Mouse (Mus musculus) fat pad, adult 2 months (tissue): ENCODE results near the gene Coq8b.

Experiments
- DNase-seq: peaks from one replicate; pipeline ENCODE4 v3.0.0-alpha.2; 2011; ENCODE audit warnings: low read depth, low spot score; ENCODE audit errors: extremely low read depth

The Coq8b gene

DNA sequence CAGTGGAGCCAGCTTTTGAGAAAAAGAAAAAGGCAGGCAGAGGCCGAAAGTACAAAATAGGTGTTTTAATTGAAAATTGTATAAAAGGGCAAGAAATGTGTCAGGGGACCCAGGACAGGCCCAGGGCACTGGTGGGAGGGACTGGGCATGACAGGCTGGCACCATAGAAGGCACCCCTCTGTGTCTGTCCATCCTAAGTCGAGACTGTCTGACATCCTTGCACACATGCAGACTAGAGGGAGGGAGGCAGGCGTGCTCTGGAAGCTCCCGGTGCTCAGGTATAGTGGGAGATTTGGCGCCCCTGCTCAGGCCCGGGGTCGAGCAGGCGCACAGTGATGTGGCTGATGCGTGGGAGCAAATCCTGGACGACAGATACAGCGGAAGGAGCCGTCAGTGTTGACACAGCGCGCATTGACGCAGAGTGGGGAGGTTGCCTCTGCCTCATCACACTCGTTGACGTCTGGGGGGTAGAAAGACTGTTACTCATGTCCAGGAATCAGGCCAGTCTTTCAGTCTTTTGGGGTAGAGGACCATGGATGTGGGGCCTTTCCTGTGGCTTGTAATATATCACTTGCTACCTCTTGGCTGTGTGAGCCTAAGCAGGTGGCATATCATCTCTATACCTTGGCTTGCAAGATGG, 72.4 kb downstream of the Coq8b start:
- DNase-seq: no peak

DNA sequence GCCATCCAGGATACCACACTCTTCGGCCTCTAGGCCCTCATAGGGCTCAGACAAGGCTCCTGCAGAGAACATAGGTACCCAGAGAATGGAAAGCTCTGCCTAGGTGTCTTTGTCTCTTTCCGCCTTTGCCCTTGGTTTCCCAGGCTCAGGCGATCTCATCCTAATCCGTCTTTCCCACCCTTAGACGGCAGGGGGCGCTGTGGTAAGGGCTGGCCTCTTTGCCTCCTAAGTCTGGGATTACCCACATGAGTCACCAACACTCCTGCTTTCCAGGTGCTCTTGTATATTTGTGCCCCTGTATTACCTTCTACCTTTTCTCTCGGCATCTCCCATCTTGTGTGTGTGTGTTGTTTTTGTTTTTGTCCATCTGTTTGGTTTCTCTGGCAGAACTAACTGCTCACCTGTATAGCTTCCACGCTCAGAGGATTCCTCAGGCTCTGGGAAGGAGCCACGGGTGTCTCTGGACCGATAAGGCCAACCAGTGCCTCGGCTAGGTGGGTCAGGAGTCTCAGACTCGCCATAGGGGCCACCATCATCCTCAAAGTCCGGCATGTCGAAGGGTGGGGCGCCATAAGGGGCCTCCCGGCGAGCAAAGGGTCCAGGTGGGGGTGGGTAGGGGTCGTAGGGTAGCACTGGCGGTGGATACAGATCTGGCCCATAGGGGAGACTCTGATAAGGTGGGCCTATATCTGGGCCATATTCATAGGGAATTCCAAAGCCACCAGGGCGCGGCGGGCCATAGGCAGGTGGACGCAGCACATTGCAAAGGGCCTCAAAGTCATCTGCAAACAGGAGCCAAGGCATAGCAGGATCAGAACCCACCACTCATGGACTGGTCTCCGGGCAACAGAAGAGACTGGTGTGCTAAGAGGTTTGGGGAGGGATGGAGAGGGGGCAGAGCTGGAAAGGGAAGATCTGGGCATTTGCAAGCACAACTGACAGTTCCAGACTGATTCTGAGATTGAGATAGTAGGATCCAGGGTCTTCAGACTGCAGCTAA, 73.6 kb downstream of the Coq8b start:
- no peak for DNase-seq

DNA sequence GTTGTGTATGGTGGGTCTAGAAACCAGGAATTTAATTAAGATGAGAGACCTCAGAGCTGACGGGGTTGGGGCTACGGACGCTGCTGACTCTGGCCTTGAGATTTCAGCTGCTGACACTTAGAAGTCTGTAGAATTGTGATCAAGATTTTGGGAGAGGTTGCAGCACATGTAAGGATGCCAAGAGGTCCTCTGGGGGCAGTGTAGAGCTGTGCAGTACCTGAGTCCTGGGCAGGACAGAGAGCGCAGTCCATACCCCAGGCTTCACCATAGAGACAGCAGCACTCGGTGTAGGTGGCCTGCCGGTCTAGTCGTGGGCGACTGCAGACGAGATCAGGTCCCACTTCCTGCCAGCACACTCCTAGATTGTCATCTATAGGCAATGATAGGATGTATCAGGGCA, 74.7 kb downstream of the Coq8b start:
- no peak for DNase-seq
